Mouse (Mus musculus) kidney, postnatal 0 days (tissue): ENCODE data around the gene 3100002H09Rik. TPM values are rescaled to one million over a fixed set of nuclear protein-coding genes. Genes with fewer than 3 reads are reported as not detected.

Source experiments
- ATAC-seq: fragments of 200-750 bp; cut with Nextera tagmentation; replicated peaks from 2 replicates; pipeline ENCODE4 v1.8.0; 2017; ENCODE audit warnings: low read depth, moderate number of reproducible peaks, moderate TSS enrichment, moderate library complexity; ENCODE audit not compliant: low FRiP score
- DNase-seq: peaks from one replicate; pipeline ENCODE4 v3.0.0-alpha.2; 2016; ENCODE audit warnings: low spot score
- H3K27ac ChIP-seq: fragments of 300-500 bp; sonication (generic); 2 replicates; pipeline ENCODE4 v1.5.1; 2014; ENCODE audit warnings: mild to moderate bottlenecking
- H3K27me3 ChIP-seq: fragments of 300-500 bp; sonication (generic); 2 replicates; pipeline ENCODE4 v1.6.1; 2014; ENCODE audit warnings: low read length, mixed read lengths; ENCODE audit not compliant: insufficient read depth
- H3K36me3 ChIP-seq: fragments of 300-500 bp; sonication (generic); 2 replicates; pipeline ENCODE4 v1.6.1; 2014; ENCODE audit warnings: low read length, mixed read lengths; ENCODE audit not compliant: insufficient read depth
- H3K4me1 ChIP-seq: fragments of 300-500 bp; sonication (generic); replicated peaks from 2 replicates; pipeline ENCODE4 v1.6.1; 2014; ENCODE audit warnings: antibody characterized with exemption, low read length, mixed read lengths; ENCODE audit not compliant: insufficient read depth
- H3K4me2 ChIP-seq: fragments of 300-500 bp; sonication (generic); 2 replicates; pipeline ENCODE4 v1.6.1; 2014; ENCODE audit warnings: mild to moderate bottlenecking, low read length, moderate library complexity, mixed read lengths
- H3K4me3 ChIP-seq: fragments of 300-500 bp; sonication (generic); replicated peaks from 2 replicates; pipeline ENCODE4 v1.5.1; 2014; ENCODE audit warnings: low read depth, low read length
- H3K9ac ChIP-seq: fragments of 300-500 bp; sonication (generic); 2 replicates; pipeline ENCODE4 v1.6.1; 2014; ENCODE audit warnings: low read depth, low read length
- H3K9me3 ChIP-seq: fragments of 300-500 bp; sonication (generic); replicated peaks from 2 replicates; pipeline ENCODE4 v1.6.1; 2016; ENCODE audit warnings: low read length, inconsistent platforms, mixed read lengths
- CTCF ChIP-seq: IDR thresholded peaks from 2 replicates; pipeline ENCODE4 v1.5.1; 2016; ENCODE audit warnings: antibody characterized with exemption, low read depth, mild to moderate bottlenecking, moderate library complexity
- WGBS: fragments of 180-500 bp; shearing (Covaris S2); extraction: QIAGEN DNeasy Blood & Tissue Kit; methylation state at CpG from one replicate; pipeline ENCODE4 v1.1.7; 2014; 5-methylcytosine and 5-hydroxymethylcytosine counted together
- polyA plus RNA-seq: library from polyadenylated mRNA; unstranded; fragments of >200 nt; fragmentation: Nextera tagmentation; extraction: Ambion mirVana; gene quantifications from 2 replicates; pipeline ENCODE4 v1.2.1, GENCODE M21; 2015

3100002H09Rik gene
- polyA plus RNA-seq, 1 experiment from 2014 or later: not detected

DNA sequence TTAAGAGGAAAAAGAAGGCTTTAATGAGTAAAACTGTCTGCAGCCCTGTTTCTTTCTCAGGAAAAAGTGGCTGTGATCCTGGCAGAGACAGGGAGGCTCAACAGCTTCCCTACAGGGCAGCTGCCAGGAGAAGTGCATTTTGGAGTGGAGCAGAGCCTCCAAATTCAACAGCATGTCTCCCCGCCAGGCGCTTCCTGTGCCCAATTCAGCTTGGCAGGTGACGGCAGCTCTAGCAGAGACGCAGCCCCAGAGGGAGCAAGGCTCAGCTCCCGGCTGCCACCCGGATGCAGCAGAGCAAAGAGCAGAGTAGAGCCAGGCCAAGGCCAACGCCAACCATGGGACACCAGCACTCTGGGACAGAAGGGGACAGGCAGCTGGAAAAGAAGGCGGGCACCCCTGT lies 3.4 kb downstream of the 3100002H09Rik start:
- Histone ChIP-seq H3K4me2 (no peak overlapping the region), H3K4me3 (no peak overlapping the region), H3K4me1 (no peaks in the 10 kb centered on the region), H3K9ac (no peak overlapping the region), H3K36me3 (no peaks in the 10 kb centered on the region), H3K9me3 (no peaks in the 10 kb centered on the region), H3K27ac (no peak overlapping the region), H3K27me3 (no peaks in the 10 kb centered on the region)
- WGBS: 68% methylated on average over 8 of the region's 8 CpGs
- no peak for TF ChIP-seq CTCF
- ATAC-seq (no peak), DNase-seq (no peak)

- TF ChIP-seq CTCF: no peak
- Histone ChIP-seq H3K4me3 (no peak overlapping the region), H3K4me1 (no peaks in the 10 kb centered on the region), H3K9ac (no peak overlapping the region), H3K4me2 (no peak overlapping the region), H3K36me3 (no peaks in the 10 kb centered on the region), H3K9me3 (no peaks in the 10 kb centered on the region), H3K27me3 (no peaks in the 10 kb centered on the region), H3K27ac (no peak overlapping the region)
- ATAC-seq (no peak), DNase-seq (no peak)
- 86% methylated on average over 3 of the region's 3 CpGs for WGBS
These were observed 4.4 kb downstream of the 3100002H09Rik start for GRCm38 (mm10) chr4:124606180-124606579.

DNA sequence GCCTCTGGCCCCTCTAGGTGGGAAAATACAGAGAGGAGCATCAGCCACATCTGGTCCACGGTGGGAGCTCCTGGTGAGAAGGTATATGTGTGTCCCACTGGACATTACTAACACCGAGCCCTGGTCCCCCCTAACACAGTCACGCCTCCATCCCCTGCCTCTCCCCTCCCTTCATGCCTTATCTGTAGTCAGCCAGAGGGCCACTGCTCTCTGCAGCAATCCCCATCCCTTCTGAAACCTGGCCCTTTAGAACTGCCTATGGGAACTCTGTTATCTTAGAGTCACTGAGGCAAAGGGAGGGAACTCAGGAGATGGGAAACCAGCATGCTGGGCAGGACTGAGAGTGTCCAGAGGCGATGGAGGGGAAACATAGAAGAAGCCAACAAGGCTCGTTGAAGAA lies 5.3 kb downstream of the 3100002H09Rik start:
- H3K4me1 ChIP-seq: no peaks in the 10 kb centered on the region
- H3K36me3 ChIP-seq: no peaks in the 10 kb centered on the region
- no peak overlapping the region for H3K4me3 ChIP-seq
- no peak overlapping the region for H3K4me2 ChIP-seq
- no peaks in the 10 kb centered on the region for H3K9me3 ChIP-seq
- no peak overlapping the region for H3K9ac ChIP-seq
- WGBS: 51% methylated on average over 5 of the region's 5 CpGs
- no peaks in the 10 kb centered on the region for H3K27me3 ChIP-seq
- H3K27ac ChIP-seq: no peak overlapping the region
- ATAC-seq: no peak
- no peak for DNase-seq
- no peak for TF ChIP-seq CTCF

GRCm38 (mm10) chr4:124603712-124604111 lies 6.9 kb downstream of the 3100002H09Rik start:
- H3K9ac ChIP-seq: no peak overlapping the region
- no peak overlapping the region for H3K27ac ChIP-seq
- no peak overlapping the region for H3K4me3 ChIP-seq
- no peaks in the 10 kb centered on the region for H3K36me3 ChIP-seq
- DNase-seq (no peak), ATAC-seq (no peak)
- 11% methylated on average over 9 of the region's 9 CpGs for whole genome bisulfite sequencing
- no peaks in the 10 kb centered on the region for H3K4me1 ChIP-seq
- H3K4me2 ChIP-seq: no peak overlapping the region
- H3K9me3 ChIP-seq: no peaks in the 10 kb centered on the region
- H3K27me3 ChIP-seq: no peaks in the 10 kb centered on the region
- TF ChIP-seq CTCF: no peak

DNA sequence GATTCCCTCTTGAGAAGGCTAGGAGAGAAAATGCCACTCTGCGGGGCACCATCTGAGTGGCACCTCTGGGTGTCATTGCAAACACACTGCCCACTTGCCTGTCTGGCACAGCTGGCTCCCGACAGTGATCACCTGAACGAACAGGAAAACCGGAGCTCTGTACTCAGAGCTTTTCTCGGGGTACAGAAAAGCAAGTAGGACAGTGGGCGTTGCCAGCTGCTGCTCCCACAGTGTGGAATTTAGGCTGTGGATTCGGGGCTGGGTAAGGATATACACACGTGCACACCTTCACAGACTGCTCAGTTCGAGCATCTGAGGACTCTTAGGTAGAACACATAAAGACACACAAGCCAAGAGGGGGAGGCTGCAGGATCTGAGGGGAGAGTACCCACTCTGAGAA lies 14.7 kb downstream of the 3100002H09Rik start:
- DNase-seq (no peak), ATAC-seq (no peak)
- Histone ChIP-seq H3K9me3 (no peaks in the 10 kb centered on the region), H3K4me3 (no peak overlapping the region), H3K4me1 (no peaks in the 10 kb centered on the region), H3K27me3 (no peaks in the 10 kb centered on the region; the same call in none of the 2 replicates), H3K9ac (no peak overlapping the region), H3K36me3 (no peaks in the 10 kb centered on the region), H3K27ac (no peak overlapping the region), H3K4me2 (no peak overlapping the region)
- TF ChIP-seq CTCF: no peak
- 80% methylated on average over 9 of the region's 9 CpGs for WGBS

DNA sequence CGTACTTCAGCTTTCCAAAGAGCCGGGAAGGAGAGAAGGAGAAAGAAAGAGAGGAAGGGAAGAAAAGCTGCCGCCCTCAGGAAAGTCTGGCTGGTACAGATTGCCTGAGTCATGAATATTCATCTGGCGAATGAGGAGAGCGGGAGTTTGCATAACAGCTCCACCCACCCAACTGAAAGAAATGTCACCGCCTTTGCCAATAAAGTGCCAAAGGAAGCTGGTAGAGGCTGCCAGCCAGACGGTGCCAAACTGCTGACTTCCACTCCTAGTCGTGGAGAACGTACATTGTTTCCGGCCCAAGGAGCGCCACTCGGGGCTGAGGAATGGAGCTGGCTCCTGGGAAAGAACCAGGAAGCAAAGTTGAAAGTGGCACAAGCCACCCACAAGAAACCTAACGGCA lies 15.7 kb downstream of the 3100002H09Rik start:
- TF ChIP-seq CTCF: no peak
- Histone ChIP-seq H3K36me3 (no peaks in the 10 kb centered on the region), H3K4me3 (no peak overlapping the region), H3K4me2 (no peak overlapping the region), H3K9me3 (no peaks in the 10 kb centered on the region), H3K9ac (no peak overlapping the region), H3K27me3 (no peaks in the 10 kb centered on the region; the same call in none of the 2 replicates), H3K4me1 (no peaks in the 10 kb centered on the region), H3K27ac (no peak overlapping the region)
- ATAC-seq (no peak), DNase-seq (no peak)
- WGBS: 25% methylated on average over 13 of the region's 13 CpGs

GRCm38 (mm10) chr4:124593691-124594090 lies 16.9 kb downstream of the 3100002H09Rik start:
- no peak for DNase-seq
- Histone ChIP-seq H3K9ac (no peak overlapping the region), H3K27me3 (no peaks in the 10 kb centered on the region; the same call in none of the 2 replicates), H3K36me3 (no peaks in the 10 kb centered on the region), H3K9me3 (no peaks in the 10 kb centered on the region), H3K4me1 (no peaks in the 10 kb centered on the region), H3K27ac (no peak overlapping the region), H3K4me3 (no peak overlapping the region), H3K4me2 (no peak overlapping the region)
- no peak for TF ChIP-seq CTCF
- WGBS: 49% methylated on average over 9 of the region's 9 CpGs
- no peak for ATAC-seq
